Mouse (Mus musculus) limb, embryonic 10.5 days (tissue): ENCODE results near the gene Ttl. TPM values are rescaled to one million over a fixed set of nuclear protein-coding genes. Genes with fewer than 3 reads are reported as not detected.

Experiments used
- DNase-seq: peaks from one replicate; pipeline ENCODE4 v3.0.0-alpha.2; 2017; ENCODE audit warnings: low spot score
- H3K27ac ChIP-seq: fragments of 300-500 bp; sonication (generic); 2 replicates; pipeline ENCODE4 v1.5.1; 2016; ENCODE audit warnings: mild to moderate bottlenecking
- H3K27me3 ChIP-seq: fragments of 300-500 bp; sonication (generic); 2 replicates; pipeline ENCODE4 v1.6.1; 2016; ENCODE audit warnings: low read depth, mild to moderate bottlenecking; ENCODE audit not compliant: poor library complexity, severe bottlenecking
- H3K36me3 ChIP-seq: fragments of 300-500 bp; sonication (generic); 2 replicates; pipeline ENCODE4 v1.6.1; 2016; ENCODE audit warnings: mild to moderate bottlenecking, moderate library complexity
- H3K4me1 ChIP-seq: fragments of 300-500 bp; sonication (generic); 2 replicates; pipeline ENCODE4 v1.6.1; 2016
- H3K4me3 ChIP-seq: fragments of 300-500 bp; sonication (generic); 2 replicates; pipeline ENCODE4 v1.5.1; 2016; ENCODE audit warnings: mild to moderate bottlenecking, moderate library complexity
- H3K9me3 ChIP-seq: fragments of 300-500 bp; sonication (generic); replicated peaks from 2 replicates; pipeline ENCODE4 v1.6.1; 2016; ENCODE audit warnings: mild to moderate bottlenecking
- WGBS: fragments of 180-500 bp; shearing (Covaris S2); methylation state at CpG from one replicate; pipeline ENCODE4 v1.1.7; 2016; 5-methylcytosine and 5-hydroxymethylcytosine counted together
- polyA plus RNA-seq: library from polyadenylated mRNA; unstranded; fragments of >200 nt; fragmentation: Nextera tagmentation; extraction: Ambion mirVana; gene quantifications from 2 replicates; pipeline ENCODE4 v1.2.1, GENCODE M21; 2016

Ttl gene
- polyA plus RNA-seq, 1 experiment from 2014 or later, result 19.8 TPM

GRCm38 (mm10) chr2:129139906-129140305 is 74.2 kb downstream of the Ttl start:
- DNase-seq, result no peak
- no peaks in the 10 kb centered on the region for H3K4me1 ChIP-seq
- no peaks in the 10 kb centered on the region for H3K36me3 ChIP-seq
- H3K4me3 ChIP-seq, result no peak overlapping the region
- 91% methylated on average over 10 of the region's 10 CpGs for WGBS
- no peaks in the 10 kb centered on the region for H3K27me3 ChIP-seq
- H3K27ac ChIP-seq, result no peak overlapping the region
- no peaks in the 10 kb centered on the region for H3K9me3 ChIP-seq

Other genes with a start within 250 kb of the Ttl start
- 24.6 and 28.3 TPM in 2 replicates for gene Tmem87b, start 247.8 kb upstream of the Ttl start, polyA plus RNA-seq
- gene Fbln7, start 203.0 kb upstream of the Ttl start, polyA plus RNA-seq, result 1.0 and 1.2 TPM in 2 replicates
- gene Zc3h8, start 121.9 kb upstream of the Ttl start, polyA plus RNA-seq, result 8.8 and 9.4 TPM in 2 replicates
- 1.1 and 2.2 TPM in 2 replicates for gene Zc3h6, start 98.5 kb upstream of the Ttl start, polyA plus RNA-seq
- gene Gm10762, start 98.2 kb upstream of the Ttl start, polyA plus RNA-seq, result 14.3 and 21.7 TPM in 2 replicates
- gene Vinac1, start 17.8 kb upstream of the Ttl start, polyA plus RNA-seq, result 0.08 TPM in 1 of 2 replicates, not detected in the other
- 48.8 and 53.4 TPM in 2 replicates for gene Polr1b, start 35.1 kb downstream of the Ttl start, polyA plus RNA-seq
- gene Chchd5, start 63.8 kb downstream of the Ttl start, polyA plus RNA-seq, result 26.6 and 28.9 TPM in 2 replicates
- gene Slc20a1, start 132.8 kb downstream of the Ttl start, polyA plus RNA-seq, result 47.1 and 49.7 TPM in 2 replicates
- 56.4 and 62.8 TPM in 2 replicates for gene Ckap2l, start 231.3 kb downstream of the Ttl start, polyA plus RNA-seq
- not detected in 2 replicates for gene Il1a, start 244.0 kb downstream of the Ttl start, polyA plus RNA-seq